Mouse (Mus musculus) hematopoietic stem cell, adult 5-6 weeks (primary cell): Measurements from ENCODE around the gene Gng7. TPM values are rescaled to one million over a fixed set of nuclear protein-coding genes. Genes with fewer than 3 reads are reported as not detected.

ENCODE experiments used
- ATAC-seq, 2 experiments: fragments of 125-278 bp in 1 of 2; replicated peaks in 1 of 2; 2 replicates each; pipeline ENCODE4 v1.8.0; 2016 to 2017; ENCODE audit warnings: inconsistent platforms in 2 of 2, mild to moderate bottlenecking in 2 of 2, moderate number of reproducible peaks in 2 of 2, low read depth in 1 of 2, moderate TSS enrichment in 1 of 2; ENCODE audit not compliant: low FRiP score in 2 of 2, poor library complexity in 2 of 2, severe bottlenecking in 2 of 2, insufficient read depth in 1 of 2, low TSS enrichment in 1 of 2
- total RNA-seq: library from RNA; stranded (forward); fragments of 172-1452, 232-1000 nt; gene quantifications from 2 replicates; pipeline ENCODE4 v1.2.3, GENCODE M21; 2017

Gng7 gene
- total RNA-seq, 1 experiment from 2014 or later: 0.50 TPM

DNA sequence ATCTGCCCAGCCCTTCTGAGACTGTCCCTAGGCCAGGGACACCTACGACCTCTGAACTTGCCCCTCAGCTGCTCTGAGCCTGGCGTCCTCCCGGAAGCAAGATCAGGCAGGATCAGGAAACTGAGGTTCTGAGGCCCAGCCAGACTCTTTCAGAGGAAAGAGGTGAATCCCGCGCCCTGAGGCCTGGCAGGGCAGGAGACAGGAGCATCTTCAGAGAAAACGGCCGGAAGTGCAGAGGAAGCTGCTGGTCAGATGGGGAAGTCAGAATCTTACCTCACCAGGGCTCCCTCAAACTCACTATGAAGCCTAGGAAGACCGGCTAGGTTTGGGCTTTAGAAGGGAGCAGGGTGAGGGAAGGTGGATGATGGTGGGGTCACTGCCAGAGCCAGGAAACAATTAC, 71.8 kb downstream of the Gng7 start:
- ATAC-seq: peak in 1 of 2 experiments; percentile 49; a peak in 2 of 4 replicates

DNA sequence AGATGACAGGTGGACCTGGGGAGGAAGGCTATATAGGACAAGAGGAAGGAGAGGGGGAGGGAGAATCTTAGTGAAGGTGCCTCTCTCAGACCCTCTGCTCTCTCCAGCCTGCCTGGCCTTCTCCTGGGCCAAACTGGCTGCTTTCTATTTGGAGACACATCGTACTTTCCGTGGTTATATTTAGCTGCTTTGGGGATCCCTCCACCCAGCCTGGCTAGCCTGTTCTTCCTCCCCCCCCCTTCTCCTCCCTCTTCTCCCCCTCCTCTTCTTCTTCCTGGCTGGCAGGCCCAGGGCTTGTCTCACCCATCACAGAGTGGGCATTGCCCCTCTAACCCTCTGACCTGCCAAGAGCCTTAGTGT, 73.8 kb downstream of the Gng7 start:
- no peak for ATAC-seq

GRCm38 (mm10) chr10:80940320-80940987, 74.3 kb downstream of the Gng7 start:
- ATAC-seq: 0 out of 4 replicates have a peak, but pooled peaks of 1 of the 2 experiments have one; percentile 3

DNA sequence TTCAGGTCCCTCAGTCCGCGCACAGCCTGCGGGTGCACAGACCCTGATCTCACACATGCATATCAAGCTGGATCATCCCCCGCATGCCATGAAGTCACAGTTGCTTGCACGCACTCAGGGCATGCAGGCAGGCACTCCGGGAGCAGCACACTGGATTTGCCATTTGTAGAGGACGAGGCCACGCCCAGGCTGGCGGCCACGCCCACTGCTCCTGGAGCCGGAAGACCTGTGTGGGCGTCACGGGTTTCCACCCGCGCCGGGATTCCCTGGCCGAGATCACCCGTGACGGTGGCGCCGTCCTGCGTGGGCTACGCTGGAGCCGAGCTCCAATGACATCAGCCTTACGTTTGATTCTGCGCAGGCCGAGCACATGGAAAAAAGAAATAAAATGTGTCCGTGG, 75.1 kb downstream of the Gng7 start:
- ATAC-seq: peak; percentile 52 to 55

DNA sequence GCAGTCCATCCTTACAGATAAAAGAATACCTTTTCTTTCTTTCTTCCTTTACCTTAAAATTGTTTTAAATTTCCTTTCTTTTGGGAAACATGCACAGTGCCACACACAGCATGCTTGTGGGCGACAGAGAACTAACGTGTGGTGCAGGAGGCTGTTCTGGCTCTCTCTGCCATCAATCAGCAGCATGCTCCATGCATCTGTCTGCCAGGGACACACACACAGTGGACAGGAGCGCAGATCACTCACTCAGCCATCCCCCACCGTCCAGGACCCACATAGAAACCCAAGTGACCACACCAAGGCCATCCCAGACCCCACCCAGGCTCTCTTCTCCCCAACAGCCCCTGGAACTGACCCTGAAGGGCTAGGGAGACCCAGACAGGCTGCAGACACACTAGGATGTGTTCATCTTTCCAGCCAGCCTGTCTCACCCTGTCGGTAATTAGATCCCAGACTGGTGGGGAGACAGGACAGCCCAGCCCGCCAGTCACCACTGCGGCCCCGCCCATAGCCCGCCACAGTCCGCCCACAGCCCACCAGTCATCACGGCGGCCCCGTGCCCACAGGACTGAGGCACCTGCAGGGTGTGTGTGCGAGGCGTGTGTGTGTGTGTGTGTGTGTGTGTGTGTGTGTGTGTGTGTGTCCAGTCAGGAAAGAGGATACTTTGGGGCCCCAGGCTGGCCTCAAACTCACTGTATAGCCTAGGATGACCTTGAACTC, 75.8 kb downstream of the Gng7 start:
- 0 out of 4 replicates have a peak, but pooled peaks of 1 of the 2 experiments have one; percentile 12 for ATAC-seq

DNA sequence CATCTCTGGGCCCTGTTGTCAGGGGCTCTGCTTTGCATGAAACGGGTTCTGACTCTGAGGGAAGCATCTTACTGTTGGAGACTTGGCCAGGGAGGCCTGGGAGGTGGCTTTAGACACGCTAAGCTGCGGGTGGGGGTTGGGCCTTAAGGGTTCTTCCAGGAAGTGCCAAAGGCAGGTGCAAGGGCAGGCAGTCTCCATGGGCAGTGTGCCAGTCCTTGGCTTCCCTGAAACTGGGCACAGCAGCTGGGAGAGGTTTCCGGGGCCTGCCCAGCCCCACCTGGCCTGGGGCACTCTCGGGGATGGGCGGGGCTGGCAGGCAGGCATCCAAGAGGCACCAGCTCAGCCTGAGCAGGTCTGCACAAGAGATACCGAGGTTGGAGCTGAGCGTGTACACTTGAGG, 77.1 kb downstream of the Gng7 start:
- ATAC-seq: peak in 1 of 2 experiments; percentile 10; a peak in 1 of 4 replicates

GRCm38 (mm10) chr10:80936810-80937164, 78.0 kb downstream of the Gng7 start:
- ATAC-seq: no peak

- no peak for ATAC-seq
Observed at GRCm38 (mm10) chr10:80936135-80936809, 78.5 kb downstream of the Gng7 start.

DNA sequence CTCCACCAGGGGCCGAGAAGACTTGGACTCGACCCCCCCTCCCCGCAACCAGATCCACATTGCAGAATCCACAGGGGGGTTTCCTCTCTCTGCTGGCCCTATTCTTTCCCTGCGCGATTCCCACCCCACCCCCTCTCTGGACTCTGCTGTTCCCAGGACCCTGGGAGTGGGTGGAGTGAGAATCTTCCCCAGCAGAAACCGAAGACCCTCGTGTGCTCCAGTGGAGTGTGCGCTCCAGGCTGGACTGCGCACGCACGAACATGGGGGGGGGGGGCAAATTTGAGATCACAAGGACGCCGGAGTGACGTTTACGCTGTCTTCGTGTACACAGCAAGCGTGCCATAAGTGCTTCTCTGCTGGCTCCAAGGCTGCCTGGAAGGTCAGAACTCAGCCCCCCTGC, 79.0 kb downstream of the Gng7 start:
- ATAC-seq: no peak

DNA sequence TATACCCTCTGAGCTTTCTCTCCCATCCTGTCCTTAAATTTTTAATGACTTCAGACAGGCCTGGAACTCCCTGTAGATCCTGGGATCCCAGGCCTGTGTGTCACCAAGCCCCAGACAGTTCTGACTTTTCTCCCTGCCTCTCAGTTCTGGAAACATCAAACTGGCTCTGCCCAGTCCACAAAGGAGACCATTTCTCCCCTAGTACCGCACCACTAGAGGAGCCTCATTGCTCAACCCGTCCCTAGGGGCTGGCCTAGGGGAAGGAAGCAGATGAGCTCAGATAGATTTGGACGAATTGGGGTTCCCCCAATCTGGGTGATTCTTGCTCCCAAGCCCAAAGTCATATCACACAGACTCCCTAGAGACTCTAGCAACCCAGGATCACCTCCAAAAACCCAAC, 79.5 kb downstream of the Gng7 start:
- ATAC-seq: no peak

DNA sequence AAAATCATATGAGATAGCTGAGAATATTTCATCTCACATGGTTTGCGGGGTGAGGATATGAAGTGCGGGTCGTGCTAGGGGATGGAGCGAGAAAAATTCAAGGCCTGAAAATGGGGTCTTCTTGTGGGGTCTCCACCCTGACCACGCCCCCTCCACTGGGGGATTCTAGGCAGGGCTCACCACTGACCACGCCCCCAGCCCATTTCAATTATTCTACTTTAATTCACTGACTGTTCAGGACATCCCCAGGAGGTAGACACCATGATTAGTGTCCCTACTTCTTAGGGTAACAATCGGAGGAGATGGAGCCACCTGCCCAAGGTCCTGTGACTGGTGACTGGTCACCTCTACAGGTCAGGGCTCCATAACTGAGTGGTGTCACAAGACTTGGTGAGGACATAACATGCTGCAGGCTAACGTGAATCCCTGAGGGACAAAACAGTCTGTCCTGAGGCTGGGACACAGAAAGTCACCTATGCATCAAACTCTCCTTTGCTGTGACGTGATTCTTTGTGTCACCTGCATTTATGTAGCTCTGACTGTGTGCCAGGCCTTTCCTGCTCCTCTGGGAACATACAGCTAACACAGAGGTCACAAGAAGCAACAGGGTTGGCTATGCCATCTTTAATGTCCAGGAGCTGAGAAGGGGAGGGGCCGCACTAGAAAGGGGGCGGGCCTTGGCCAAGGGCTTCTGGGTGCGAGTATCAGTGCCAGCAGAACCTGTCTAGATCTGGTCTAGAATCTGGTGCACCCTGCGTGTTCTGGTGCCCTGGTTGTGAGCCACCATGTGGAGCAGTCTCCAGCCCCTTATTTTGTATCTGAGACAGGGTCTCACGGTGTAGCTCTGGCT, 80.4 kb downstream of the Gng7 start:
- ATAC-seq: no peak

DNA sequence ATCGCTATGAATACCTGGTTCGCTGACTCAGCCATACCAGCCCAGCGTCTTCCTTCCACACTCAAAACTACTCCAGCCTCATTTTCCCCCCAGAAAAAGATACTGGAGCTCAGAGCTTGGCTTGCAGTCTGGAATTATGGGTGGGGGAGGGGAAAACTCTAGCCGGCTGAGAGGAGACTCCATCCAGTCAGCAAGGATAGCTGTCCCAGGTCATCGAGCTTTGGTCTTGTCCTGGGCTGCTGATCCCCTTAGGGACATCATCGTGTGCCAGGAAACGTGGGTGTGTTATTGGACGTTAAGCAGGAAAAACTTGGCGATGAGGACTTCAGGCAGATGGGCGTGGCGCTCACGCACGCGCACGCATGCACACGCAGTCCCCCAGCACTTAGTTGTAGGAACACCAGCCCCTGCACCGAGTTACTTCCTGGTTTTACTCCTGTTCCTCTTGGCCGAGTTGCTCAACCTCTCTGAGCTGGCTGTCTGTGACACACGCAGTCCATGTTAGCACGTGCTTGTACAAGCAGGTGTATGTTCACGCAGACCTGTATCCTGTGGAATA, 81.2 kb downstream of the Gng7 start:
- peak; percentile 9 to 29; a peak in 1 of 4 replicates for ATAC-seq

- ATAC-seq: no peak
Observed at GRCm38 (mm10) chr10:80932700-80933420, 81.9 kb downstream of the Gng7 start.

- ATAC-seq: no peak
Observed at GRCm38 (mm10) chr10:80932206-80932605, 82.5 kb downstream of the Gng7 start.

GRCm38 (mm10) chr10:80931695-80932094, 83.0 kb downstream of the Gng7 start:
- no peak for ATAC-seq

- no peak for ATAC-seq
Observed at GRCm38 (mm10) chr10:80931153-80931671, 83.5 kb downstream of the Gng7 start.
